Mouse (Mus musculus) kidney, adult 2 months (tissue): ENCODE data around the gene Fndc5.

Experiments
- CTCF ChIP-seq: fragments of 200-500 bp; conservative IDR thresholded peaks from 2 replicates; pipeline ENCODE4 v1.5.1; 2011; ENCODE audit warnings: low read depth, mild to moderate bottlenecking, control low read depth, low read length, moderate library complexity, mixed read lengths; ENCODE audit not compliant: insufficient read depth, insufficient read length
- POLR2A ChIP-seq: fragments of 200-500 bp; IDR thresholded peaks from one replicate; pipeline ENCODE4 v1.6.1; 2011; ENCODE audit warnings: low read depth, low read length, control low read depth

- TF ChIP-seq CTCF = no peak
- TF ChIP-seq POLR2A = no peak
Observed at GRCm38 (mm10) chr4:129122719-129123118, 14.1 kb upstream of the Fndc5 start.
